Mouse (Mus musculus) spleen, adult 12 weeks (tissue): ENCODE results near the gene Otop2.

Experiments
- DNase-seq: peaks from one replicate; pipeline ENCODE4 v3.0.0; 2022; ENCODE audit warnings: low spot score

Gene Otop2

DNA sequence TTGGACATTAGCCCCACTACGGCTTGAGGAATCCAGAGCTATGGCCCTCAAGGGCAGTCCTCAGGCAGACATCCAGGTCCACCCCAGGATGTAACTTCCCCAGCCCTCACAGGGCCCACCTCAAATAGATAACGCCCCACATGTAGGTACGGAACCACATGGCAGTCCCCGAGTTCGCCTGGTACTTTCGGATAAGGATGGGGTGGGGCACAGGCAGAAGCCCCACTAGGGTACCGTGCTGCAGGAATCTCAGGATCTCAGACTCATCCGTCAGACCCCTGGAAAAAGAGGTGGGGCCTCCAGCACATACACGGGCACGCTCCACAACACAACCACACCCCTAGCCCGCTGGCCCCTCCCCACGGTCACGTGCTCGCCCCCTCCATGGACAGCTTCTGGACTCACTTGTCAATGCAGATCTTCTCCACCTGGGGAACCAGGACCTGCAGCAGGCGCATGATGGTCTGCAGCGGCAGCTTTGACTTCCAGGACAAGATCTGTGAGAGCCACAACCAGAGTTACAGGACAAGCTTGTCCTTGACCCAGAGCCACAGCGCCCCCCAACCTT is 41.8 kb downstream of the Otop2 start:
- DNase-seq: no peak

DNA sequence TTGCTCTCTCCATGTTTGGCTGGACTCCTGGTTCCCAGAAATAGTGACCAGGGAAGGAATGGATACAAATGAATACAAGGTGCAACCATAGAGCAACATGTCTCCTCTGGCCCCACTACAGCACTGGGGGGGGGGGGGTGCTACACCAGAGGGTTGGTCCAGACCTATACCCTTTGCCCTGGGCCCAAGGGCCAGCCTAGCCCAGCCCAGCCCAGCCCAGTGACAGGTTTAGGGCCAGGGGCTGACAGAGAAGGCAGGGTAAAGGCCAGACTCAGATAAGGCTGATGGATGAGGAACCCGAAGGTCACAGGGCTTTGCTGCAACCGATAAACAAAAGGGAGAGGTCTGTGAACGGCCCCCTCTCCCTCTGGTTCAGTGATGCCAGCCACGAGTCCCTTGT is 43.0 kb downstream of the Otop2 start:
- DNase-seq: no peak

DNA sequence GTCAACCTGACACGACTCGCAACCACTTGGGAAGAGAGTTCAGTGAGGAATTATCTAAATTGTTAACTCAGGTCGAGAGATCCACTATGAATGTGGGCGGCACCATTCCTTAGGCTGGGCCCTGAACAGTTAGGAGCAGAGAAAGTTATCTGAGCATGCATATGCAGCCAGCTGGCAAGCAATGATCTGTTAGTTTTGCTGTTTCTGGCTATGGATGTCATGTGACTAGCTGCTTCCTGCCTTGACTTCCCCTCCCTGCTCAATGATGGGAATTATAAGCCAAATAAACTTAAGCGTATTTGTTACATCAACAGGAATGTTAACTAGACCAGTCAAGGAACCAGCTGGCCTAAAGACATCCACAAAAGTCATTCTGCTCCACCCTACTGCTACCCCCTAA is 46.4 kb downstream of the Otop2 start:
- DNase-seq: no peak

DNA sequence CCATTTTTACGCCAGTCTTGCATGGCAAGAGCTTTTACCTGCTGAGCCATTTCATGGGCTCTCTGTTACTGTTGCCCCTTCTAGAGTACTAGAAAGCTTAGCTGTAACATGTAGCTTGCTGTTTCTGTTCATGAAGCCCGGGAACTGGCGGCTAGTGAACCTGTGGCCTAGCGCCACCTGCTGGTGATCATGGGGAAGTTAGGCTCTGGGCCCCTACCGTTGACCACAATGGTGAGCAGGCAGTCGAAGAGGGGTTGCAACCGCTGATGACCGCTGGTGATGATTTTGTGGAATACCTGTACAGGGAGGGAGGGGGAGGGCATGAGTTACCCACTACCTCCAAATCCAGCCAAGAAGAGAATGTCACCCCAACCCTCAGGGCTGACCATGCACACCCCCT is 47.2 kb downstream of the Otop2 start:
- peak; percentile 48 for DNase-seq

DNA sequence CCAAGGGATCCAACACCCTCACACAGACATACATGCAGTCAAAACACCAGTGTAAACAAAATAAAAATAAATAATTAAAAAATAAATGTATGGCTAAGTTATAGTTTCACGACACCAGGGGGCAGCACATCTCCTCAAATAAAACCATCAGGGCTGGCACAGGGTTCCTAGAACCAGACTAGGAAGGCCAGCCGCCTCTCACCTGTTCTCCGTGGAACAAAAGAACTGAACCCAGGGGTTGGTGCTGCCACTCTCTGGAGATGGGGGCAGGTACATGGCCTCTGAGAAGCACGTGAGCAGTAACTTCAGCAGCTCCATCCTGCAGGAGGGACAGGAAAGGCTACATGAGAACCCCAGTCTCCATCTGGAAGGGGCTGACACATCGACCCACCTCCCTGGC is 51.5 kb downstream of the Otop2 start:
- peak; percentile 43 for DNase-seq

DNA sequence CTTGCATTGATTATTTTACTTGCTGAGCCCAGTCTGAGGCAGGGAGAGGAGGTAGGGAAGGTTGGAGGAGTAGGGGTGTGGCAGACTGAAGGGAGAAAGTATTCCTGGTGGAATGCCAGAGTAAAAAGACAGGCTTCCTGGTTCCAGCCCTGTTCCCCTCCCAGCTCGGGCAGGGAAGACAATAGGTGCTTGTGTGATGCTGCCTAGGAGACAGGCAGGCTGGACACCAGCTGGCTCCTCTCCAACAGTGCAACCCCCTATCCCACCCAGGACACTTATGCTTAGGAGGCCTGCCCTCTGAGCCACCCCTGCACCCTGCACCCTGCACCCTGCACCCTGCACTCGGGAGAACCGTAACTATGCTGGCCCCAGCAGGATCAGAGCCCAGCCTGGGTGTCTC is 52.3 kb downstream of the Otop2 start:
- DNase-seq: no peak

DNA sequence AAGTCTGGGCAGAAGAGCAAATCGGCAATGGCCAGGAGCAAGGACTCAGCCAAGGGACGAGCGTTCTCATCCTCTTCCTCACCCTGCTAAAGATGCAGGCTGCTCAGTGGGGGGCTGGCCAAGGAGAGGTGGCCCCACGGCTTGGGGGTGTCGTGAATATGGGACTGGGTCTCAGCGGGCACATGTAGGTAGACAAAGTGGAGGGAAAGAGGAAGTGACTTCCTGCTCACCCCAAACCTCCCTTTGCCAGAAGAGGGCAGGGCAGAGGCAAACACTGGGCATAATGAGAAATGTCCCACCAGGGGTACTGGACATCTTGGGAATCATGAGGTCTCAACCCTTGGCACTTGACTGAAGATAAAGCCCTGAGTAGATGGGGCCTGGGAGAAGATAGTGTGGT is 52.8 kb downstream of the Otop2 start:
- DNase-seq: no peak

DNA sequence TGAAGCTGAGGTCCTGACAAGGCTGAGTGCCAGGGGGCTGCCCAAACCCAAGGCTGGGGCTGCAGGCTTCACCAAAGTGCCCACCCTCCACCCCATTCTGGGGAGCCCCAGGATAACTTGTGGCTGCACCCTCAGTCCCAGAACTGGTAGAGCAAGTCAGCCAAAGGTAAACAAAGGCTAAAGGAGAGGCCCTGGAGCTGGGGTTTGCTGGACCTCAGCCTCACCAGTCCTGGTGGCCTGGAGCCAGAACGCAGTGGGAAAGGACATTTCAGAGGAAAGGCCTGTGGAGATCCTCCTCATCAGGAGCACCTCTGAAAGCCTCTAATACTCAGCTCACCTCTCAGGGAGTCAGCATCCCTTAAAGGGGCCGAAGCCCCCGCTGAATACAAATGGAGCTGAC is 57.2 kb downstream of the Otop2 start:
- no peak for DNase-seq

DNA sequence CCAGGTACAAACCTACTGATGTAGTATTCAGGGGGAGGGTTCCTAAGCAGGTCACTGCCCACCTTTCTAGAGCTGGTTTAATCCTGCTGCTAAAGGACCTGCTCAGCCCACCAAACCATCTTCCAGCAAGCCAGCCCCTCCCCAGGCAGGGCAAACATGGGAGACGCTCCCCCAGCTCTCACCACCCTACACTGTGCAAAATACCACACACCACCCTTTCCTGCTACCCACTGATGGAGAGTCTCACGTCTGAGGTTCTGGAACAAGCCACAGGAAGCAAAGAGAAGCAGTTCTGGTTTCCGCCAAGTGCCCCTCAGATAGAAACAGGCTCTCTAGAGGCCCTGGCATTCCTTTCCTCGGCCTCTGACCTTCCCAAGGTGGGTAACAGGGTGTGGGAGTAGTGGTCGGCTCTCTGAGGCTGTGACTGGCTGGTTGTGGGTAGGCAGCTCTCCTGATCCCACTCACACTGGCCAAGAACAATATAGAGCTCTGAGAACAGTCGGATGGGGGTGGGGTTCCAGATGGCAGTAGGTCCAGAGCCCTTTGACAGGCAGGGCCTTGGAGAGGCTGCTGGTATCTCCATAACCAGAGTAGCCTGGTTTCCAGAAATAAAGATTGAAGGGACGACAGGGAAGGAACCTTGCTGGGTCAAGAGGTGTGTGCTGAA is 59.2 kb downstream of the Otop2 start:
- no peak for DNase-seq

DNA sequence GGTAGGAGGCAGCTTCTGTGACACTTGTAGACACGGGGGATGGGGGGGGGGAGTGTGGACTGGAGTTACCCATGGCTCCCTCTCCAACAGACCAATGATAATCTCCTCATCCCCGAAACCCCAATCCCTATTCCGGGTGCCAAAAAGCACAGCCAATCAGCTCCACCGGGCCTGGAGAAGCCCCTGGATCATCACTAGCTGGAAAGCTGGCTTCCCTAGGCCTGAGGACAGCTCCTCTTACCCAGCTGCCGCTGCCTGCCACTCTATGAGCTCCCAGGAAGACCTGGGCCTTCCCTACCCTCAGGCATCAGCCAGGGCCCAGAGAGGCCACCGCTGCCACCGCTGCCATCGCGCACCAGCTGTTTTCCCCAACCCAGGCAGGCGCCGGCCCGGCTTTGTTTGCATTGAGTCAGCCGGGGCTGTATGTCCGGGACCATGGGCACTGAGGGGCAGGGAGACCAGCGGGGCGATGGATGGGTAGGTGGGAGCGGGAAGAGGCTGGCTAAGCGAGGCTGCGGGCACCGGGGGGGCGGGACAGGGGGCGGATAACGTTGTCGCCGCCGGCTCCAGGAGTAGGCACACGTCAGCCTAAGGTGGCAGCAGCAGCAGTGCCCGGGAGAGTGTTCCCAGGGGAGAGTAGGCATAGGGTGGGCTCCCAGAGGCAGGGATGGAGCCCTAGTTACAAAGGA is 59.9 kb downstream of the Otop2 start:
- DNase-seq: no peak

DNA sequence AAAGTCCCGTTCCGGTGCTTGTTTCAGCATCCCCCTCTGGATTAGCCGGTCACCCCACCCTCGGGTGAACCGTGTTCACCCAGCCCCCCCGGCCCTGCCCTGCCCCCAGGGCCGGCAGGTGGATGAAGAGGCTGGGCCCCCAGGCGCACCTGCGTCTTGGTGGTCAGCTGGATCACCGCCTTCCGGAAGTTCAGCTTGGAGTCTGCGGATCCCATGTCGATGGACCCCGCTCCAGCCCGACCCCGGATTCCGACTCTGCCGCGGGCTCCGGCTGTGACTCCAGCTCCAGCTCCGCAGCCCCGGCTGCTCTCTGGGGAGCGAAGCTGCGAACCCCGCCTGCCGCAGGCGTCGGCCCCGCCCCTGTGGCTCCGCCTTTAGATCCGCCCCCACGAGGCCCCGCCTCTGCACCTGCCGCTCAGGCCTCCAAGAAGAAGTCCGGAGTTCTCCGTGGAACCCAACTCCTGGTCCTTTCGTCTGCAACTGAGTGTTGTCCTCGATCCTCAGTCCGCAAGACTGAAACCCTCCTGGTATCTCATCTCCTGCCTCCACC is 60.5 kb downstream of the Otop2 start, which contains the start of gene Hid1:
Hid1 (minus strand) TSS at position 362 of the 550 bp plus-strand sequence.
- peak; percentile 66 for DNase-seq

DNA sequence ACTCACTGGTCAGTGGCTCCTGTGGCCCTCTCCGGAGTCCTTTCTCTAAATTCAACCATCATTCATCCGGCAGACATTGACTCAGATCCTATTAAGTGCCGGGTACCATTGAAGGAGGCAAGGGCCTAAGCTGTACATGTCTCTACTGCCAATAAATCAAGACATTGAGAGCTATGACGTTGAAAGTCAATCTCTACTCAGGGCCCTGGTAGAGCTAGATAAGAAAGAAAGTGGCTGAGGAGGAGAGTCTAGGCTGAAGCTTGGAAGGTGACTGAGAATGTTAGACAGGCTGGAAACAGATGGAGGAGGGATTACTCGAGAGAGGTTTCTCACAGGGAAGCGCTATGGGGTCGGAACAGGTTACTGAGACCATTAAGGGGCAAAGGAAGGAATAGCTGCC is 63.4 kb downstream of the Otop2 start:
- DNase-seq: no peak

DNA sequence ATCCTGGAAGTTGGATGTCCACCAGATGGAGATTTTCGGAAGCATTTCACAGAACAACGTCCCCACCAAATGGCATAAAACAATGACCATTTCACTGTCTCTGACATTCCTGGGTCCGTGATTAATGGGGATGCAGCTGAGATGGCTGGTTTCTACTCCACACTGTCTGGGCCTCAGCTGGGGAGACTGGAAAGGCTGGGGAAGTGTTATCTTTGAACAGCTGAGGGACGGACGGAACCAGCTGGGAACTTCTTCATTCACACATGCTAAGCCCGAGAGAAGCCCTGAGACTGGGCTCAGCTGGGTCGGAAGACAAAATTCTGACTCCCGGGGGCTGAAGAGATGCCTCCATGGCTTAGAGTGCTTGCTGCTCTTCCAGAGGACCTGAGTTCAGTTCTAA is 64.4 kb downstream of the Otop2 start:
- no peak for DNase-seq

DNA sequence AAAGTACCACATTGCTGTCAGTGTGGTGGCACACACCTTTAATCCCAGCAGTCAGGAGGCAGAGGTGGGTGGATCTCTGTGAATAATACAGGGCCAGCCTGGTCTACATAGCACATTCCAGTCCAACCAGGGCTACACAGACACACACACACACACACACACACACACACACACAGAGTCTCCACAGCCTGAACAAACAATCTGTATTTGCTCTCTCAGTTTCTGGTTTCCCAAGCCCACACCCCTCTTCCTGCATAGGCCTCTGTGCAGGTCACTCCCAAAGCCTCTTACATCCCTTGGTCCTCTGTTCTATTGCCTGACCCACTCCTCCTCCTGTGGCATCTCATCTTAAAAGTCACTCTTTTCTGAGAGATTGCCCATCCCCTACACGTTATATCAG is 65.1 kb downstream of the Otop2 start:
- DNase-seq: no peak

DNA sequence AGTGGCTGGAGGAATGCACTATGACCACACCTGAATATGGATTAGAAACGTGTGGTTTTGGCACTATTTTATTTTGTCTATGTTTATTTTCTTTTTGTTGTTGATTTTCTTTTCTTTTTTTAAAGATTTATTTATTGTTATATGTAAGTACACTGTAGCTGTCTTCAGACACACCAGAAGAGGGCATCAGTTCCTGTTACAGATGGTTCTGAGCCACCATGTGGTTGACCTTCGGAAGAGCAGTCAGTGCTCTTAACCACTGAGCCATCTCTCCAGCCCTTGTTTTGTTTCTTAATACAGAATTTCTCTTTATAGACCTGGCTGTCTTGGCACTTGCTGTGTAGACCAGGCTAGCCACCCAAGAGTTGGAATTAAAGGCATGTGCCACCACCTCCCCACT is 65.8 kb downstream of the Otop2 start:
- no peak for DNase-seq

DNA sequence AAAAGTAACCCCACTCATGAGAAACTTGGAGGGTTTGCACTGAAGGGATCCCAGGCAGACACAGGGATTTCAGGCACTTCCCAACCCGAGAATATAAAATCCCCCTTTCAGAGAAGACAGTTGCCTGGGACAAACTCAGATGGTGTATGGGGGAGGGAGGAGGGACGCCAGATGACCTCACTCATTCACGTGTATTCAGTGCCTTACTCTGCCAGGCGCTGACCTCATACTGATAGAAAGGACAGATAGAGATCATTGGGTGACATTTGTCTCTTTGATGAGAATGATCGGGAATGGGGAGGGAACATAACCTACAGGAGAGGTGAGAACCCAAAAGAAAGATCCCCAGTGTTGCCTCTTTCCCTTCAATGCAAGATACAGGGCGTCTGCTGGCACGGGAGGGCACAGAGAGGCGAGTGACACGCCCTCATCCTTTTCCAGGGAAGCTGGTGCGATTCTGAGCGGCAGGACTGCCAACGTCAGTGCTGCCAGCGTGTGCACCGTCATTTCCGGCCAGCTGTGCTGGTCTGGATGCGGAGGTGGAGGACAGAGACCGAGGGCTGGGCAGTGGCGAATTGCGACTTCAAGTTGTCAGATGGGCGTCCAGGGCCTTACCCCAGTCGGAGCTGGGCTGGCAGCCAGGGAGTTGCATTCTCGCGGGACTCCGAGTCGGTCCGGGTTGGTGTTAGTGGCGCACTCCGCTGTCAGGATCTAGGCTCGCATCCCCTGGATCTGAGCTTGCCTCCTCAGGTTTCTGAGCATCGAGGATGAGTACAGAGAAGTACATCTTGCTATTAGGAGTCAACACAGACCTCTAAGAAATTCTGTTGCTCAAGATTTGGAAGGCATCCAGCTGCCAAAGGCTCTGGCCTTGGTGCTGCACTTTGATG is 67.1 kb downstream of the Otop2 start:
- DNase-seq: no peak

DNA sequence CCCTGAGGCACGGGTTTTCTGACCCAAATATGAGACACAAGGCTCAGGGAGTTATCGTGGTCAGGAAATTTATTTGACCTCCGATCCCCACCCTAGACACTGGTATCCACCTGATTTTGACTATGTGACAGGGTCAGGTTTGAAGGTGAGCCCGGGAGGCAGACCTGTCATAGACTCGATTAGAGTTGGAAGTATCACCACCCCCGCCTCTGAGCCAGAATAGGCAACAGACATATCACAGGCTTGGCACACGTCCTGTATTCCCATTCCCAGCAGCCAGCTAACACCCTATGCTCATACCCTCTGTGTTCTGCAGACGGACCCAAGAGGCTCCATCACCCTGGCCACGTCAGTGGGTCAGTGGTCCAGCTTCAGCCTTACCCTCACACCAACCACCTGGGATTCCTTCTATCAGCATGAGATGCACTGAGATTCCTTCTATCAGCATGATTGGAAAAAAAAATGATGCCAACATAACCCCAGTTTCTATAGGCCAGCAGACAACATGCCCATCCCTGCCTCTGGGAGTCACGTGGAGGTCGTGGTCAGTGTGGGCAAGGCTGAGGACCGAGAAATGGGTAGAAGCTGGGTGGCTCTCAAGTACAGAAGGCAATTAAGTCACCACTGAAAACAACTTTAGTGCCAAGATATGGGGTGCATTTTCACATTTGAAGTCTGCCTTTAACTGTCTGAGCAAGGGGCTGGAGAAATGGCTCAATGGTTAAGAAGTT is 67.9 kb downstream of the Otop2 start:
- no peak for DNase-seq

DNA sequence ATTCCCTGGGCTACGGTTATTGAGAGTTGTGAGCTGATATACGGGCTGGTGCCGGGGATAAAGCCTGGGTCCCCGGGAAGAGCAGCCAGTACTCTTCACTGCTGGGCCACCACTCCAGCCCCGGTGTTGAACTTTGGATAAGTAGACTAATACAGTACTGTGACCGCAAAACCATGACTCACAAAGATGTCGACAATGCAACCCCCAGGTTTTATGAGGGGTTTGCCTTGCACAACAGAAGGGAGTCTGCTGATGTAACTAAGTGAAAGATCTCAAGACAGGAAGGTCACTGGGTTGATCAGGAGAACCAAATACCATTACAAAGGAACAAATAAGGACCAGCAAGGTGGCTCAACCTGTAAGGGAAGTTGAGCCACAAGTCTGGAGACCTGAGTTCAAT is 69.8 kb downstream of the Otop2 start:
- no peak for DNase-seq

DNA sequence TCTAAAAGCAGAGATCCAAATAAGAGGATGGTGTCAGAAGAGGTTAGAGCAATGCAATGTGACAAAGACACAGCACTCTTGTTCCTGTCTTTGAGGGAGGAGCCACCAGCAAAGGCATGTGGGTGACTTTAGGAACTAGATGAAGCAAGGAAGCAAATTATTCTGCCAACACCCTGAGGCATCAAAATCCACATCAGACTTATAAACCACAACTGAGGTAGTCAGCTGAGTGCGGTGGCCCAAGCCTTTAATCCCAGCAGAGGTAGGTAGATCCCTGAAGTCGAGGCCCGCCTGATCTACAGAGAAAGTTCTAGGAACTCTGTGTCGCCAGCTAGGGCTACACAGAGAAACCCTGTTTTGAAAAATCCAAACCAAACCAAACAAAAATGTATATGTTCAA is 70.3 kb downstream of the Otop2 start:
- no peak for DNase-seq

DNA sequence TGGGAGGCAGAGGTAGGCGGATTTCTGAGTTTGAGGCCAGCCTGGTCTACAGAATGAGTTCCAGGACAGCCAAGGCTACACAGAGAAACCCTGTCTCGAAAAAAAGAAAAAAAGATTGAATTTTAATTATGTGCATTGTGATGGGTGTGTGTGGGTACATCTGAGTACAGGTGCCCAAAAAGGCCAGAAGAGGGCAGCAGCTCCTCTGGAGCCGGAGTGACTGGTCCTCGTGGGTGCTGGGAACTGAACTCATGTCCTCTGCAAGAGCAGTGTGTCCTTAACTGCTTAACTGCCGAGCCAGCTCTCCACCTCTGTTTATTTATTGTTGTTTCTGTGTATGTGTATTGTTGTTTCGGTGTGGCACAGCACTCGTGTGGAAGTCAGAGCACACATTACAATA is 70.9 kb downstream of the Otop2 start:
- DNase-seq: no peak

DNA sequence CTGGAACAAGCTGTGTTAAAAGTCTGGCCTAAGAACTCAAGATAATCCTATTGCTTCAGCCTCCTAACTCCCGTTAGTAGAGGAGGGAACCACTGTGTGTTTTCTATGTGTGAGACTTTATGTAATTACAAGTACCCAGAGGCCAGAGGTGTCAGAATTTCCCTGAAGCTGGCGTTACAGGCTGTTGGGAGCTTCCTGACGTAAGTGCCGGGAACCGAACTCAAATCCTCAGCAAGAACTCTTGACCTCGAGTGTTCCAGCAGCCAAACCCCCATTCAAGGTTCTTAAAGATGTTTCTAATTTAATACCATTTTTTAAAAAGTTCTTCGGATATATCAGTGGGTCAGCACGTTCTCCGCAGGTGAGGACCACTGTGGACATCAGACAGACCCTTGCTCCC is 74.3 kb downstream of the Otop2 start:
- DNase-seq: no peak
